Mouse (Mus musculus) spleen, adult 12 weeks (tissue): ENCODE measurements around the gene Gm4737.
"Not testable (repeated sequence)": the region's sequence is repeated elsewhere in the genome, so short reads cannot be mapped to it uniquely, and the experiment has no call there.

Experiments
- DNase-seq: peaks from one replicate; pipeline ENCODE4 v3.0.0; 2022; ENCODE audit warnings: low spot score

The Gm4737 gene

GRCm38 (mm10) chr16:46154832-46155231 is at the start of gene Gm4737:
Gm4737 (minus strand) TSS chr16:46155077.
- not testable (repeated sequence) for DNase-seq

GRCm38 (mm10) chr16:46195792-46196191 is 40.9 kb upstream of the Gm4737 start:
- DNase-seq, result no peak

GRCm38 (mm10) chr16:46183096-46183495 is 28.2 kb upstream of the Gm4737 start:
- DNase-seq, result no peak

GRCm38 (mm10) chr16:46178121-46178801 is 23.4 kb upstream of the Gm4737 start:
- no peak for DNase-seq

GRCm38 (mm10) chr16:46173039-46173438 is 18.2 kb upstream of the Gm4737 start:
- DNase-seq, result no peak

- DNase-seq, result no peak
Measured at GRCm38 (mm10) chr16:46166971-46167370, 12.1 kb upstream of the Gm4737 start.

- no peak for DNase-seq
Measured at GRCm38 (mm10) chr16:46165305-46165704, 10.4 kb upstream of the Gm4737 start.

GRCm38 (mm10) chr16:46151141-46151540 is 3.7 kb downstream of the Gm4737 start:
- no peak for DNase-seq

GRCm38 (mm10) chr16:46148661-46149341 is 6.1 kb downstream of the Gm4737 start:
- DNase-seq, result no peak

GRCm38 (mm10) chr16:46146962-46147361 is 7.9 kb downstream of the Gm4737 start:
- no peak for DNase-seq

- no peak for DNase-seq
Measured at GRCm38 (mm10) chr16:46122238-46122637, 32.6 kb downstream of the Gm4737 start.

GRCm38 (mm10) chr16:46121420-46121819 is 33.5 kb downstream of the Gm4737 start:
- no peak for DNase-seq

GRCm38 (mm10) chr16:46120607-46121006 is 34.3 kb downstream of the Gm4737 start:
- DNase-seq, result no peak

GRCm38 (mm10) chr16:46120020-46120419 is 34.9 kb downstream of the Gm4737 start, which contains the start of gene Cd96:
Cd96 (minus strand) TSS chr16:46120251.
- DNase-seq, result peak; percentile 4

- no peak for DNase-seq
Measured at GRCm38 (mm10) chr16:46117645-46118044, 37.2 kb downstream of the Gm4737 start.

GRCm38 (mm10) chr16:46114727-46115126 is 40.1 kb downstream of the Gm4737 start:
- DNase-seq, result no peak

GRCm38 (mm10) chr16:46109536-46109935 is 45.3 kb downstream of the Gm4737 start:
- no peak for DNase-seq

GRCm38 (mm10) chr16:46107431-46107830 is 47.4 kb downstream of the Gm4737 start:
- no peak for DNase-seq

GRCm38 (mm10) chr16:46104491-46104890 is 50.4 kb downstream of the Gm4737 start:
- no peak for DNase-seq
